Mouse (Mus musculus) adrenal gland (tissue): ENCODE results near the gene Psmb1.
"Not testable (repeated sequence)": the region's sequence is repeated elsewhere in the genome, so short reads cannot be mapped to it uniquely, and the experiment has no call there.

Experiments
- intact Hi-C: fragments of 180-260 bp; cut with DNase I; formaldehyde crosslinking; loops from one replicate; pipeline ENCODE4 v1.15.1; 2025

Gene Psmb1

DNA sequence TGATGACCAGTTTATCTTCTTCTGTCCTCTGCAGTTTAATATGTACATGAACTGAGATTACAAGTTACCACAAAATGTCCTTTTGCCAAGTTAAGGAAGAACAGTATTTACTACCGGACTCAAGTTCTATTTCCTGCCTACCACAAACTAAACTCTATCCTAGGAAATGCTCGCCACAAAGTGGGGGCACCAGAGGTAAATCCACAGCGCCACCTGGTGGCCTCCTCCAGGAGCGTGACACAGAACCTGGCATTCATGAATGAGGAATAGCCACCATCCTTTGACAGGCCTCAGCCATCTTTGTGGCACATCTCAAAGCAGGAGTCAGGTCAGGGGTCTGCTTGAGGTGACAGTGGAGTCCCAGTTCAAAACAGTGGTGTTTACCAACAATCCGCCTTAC, 31.9 kb downstream of the Psmb1 start:
- intact Hi-C loops = loop anchor here (2.0 to 10.0 kb wide), 3 partner anchors 45 to 403 kb away; no protein-coding TSS in a partner anchor

DNA sequence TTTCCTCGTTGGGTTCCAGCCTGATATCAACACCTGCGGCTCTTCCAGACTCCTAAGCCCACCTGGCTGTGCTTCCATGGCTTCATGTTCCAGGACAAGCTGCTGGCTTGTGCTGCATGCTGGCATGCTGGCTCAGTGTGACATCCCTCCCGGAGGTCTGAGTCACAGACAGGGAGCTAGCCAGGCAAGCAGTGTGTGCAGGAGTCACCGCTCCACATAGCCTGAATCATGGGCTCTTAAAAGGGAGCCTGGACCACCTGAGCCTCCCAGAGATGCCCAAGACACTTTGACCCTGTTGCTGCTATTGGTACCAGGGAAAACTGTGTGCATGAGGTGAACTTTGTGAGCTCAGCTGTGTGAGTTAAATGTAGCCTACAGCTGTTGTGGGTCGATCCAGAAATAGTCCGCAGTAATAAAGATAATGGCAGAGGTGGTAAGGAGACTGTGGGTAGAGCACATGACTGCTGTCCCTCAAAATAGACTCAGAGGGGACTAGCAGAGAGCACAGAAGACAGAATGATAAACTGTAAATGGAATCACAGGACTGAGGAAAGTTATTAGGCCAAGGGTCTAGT, 37.5 kb downstream of the Psmb1 start:
- intact Hi-C loops = loop anchor here (10.0 kb wide), 1 partner anchor 77 kb away; no protein-coding TSS in a partner anchor

DNA sequence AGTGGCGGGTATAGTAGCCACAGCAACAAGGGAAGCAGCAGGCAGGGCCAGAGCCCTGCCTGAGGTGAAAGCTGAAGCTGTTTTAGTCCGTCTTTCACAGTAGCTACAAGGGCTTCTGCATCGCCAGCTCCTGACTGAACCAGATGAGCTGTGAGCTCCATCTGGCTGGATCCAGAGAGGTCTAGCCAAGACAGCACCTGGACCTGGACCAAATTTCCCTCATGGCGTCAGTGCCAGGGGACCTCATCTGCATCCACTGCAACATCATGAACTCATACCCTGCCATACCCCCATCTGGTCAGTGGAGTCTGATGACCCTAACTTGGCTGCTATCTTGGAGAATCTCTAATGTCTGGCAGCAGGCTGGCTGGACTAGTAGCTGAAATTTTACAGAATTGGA, 39.8 kb downstream of the Psmb1 start:
- intact Hi-C loops = loop anchor here (10.0 kb wide), 1 partner anchor 75 kb away; no protein-coding TSS in a partner anchor

DNA sequence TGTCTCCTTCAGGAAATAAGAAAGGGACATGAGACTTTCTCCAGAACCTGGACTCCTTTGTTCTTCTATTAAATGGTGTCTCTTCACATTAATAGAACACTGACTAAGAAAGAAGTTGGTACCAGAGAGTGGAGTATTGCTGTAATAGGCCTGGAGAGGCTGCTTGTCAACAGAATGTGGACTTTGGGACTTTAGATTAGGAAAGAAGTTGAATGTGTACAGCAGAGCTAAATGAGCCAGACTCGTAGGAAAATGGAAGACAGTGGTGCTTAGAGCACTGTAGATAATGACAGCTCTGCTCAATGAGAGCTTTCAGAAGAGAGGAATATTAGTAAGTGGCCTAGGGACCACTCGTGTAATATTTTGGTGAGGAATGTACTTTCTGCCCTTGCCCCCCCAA, 43.0 kb downstream of the Psmb1 start:
- intact Hi-C loops = no loop called here

DNA sequence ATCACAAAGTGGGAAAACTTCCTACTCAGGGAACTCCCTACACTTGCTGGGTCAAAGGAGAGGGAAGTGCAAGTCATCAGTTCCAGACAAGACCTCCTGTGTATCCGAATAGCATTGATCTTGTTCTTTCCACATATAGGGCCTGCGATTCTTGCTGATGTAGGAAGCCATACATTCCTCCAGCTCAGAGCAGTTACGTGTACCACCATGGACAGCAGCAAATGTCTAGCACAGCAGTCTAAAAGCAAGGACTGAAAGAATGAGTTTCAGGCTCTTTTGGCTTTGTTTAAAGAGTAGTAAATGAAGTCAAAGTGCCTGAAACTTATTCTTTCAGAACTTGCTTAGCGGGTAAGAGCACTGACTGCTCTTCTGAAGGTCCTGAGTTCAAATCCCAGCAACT, 44.3 kb downstream of the Psmb1 start:
- intact Hi-C loops = no loop called here

DNA sequence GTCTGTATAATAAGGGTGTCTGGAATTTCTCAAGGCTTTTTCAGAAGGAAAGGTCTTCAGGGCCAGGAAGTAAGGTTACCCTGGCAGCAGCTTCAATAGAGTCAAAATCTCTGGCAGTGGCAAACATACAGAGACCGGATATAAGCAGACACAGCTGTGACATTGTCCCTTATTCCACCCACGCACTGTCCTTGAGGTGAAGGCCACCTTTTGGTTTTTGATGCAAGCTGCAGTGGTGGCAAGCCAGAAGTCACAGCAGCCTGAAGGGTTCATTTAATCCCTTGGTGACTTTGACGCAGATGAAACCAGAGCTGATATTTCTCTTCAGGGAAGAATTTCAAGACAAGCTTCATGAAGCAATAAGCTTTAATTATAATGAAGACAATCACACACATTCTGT, 49.9 kb downstream of the Psmb1 start:
- intact Hi-C loops = no loop called here

DNA sequence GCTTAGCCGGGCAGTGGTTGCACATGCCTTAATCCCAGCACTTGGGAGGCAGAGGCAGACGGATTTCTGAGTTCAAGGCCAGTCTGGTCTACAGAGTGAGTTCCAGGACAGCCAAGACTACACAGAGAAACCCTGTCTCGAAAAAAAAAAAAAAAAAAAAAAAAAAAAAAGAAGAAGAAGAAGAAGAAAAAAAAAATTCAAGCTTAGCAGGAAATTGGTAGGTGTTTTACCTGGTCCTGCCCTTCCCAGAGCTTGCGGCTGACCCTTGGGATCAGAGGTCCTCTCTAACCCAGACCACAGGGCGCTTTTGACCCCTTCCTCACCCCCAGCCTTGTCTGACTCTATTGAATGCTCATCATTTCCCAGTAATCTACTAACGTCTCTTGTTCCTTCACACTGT, 50.4 kb downstream of the Psmb1 start:
- intact Hi-C loops = not testable (repeated sequence)

DNA sequence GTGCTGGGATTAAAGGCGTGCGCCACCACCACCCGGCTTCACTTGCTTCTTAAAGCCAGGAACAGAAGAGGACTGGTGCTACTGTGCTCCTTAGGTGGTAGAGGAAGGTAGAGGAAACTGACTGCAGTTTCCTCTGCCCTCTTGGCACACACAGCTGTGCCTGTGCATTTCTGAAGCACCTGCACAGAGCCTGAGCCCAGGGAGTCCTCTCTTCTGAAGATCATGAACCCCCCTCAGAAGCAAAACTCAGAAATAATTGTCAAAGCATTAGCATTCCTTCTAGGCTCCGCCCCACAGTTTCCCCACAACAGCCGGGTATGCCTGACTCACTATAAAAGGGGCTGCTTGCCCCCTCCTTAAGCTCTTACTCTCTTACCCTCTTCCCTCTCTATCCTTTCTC, 51.7 kb downstream of the Psmb1 start:
- intact Hi-C loops = no loop called here

DNA sequence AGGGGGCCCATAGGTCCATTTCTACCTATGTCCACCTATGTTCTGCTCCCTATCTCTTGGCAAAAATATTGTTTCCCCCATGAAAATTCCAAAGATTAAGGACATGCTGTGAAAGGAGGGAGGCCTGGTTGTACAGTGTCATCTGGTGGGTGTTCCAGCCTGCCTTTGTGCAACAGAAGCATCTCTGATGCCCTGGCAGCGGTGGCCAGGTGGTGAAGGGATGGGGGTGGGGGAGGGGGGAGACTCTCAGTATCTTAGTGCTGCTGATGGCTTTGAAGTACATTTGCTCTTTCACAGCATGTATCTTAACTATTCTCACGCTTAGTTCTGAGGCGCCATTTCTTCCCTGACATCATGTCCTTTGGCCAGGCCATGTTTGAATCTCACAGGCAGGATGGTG, 54.1 kb downstream of the Psmb1 start:
- intact Hi-C loops = no loop called here

DNA sequence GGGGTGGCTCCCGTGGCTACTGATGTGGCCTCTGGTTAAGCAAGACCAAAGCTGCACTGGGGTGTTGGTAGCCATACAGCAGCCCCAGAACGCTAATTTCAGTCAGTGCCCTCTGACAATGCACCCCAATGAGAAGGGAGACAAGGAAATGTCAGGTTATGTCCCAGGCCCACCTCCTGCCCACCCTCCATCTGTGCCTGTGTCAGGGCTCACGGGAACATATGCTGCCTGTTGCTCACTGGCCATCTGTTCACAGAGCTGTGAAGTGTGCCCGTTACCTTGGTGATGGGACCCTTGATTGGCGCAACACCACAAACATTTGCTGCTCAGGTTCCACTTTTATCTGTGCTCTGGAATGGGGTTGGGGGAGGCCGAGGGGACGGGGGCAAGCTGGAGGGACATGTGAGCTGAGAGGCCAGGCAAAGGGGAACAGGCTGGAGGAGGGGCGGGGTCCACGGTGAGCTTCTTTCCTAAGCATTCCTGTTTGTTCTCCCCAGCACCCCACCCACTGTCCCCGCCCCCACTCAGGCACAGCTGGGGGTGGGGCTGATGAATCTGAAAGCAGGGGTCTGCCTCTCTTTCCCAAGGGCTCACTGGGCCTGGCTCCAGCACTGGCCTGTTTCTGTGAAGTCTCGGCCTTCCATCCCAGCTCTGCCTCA, 59.0 kb downstream of the Psmb1 start:
- intact Hi-C loops = no loop called here

DNA sequence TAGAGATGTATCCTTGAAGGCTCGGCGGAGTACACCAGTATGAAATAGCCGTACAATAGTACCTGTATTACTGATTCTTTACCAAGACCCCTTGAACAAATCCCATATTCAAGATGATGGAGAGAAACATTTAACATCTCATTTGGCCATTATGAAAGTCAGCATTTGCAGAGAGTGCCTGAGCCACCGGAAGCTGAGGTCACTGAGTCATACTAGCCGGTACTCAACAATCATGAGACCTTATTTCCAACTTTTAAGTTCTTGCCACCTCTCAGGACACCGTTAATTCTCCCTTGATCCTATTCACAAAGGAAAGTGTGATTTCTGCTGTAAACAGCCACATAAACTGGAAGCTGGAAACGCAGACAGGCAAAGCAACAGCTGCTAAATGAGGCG, 59.5 kb downstream of the Psmb1 start:
- intact Hi-C loops = no loop called here

DNA sequence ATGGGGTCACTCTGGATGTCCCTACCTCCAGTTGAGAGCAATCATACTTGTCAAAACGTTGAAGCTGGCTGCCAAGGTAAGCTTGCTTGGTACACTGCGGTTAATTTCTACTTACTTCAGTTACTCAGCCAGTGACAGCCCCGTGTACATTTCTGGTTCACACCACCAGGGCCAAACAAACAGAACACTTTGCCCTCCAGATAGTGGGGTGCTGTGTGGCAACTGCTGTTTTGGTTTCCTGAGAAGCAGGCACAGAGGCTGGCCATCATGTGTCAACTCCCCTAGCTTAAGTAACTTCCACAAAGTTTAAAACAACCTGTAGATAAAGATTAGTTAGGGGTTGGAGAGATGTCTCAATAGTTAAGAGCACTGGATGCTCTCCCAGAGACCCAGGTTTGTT, 64.8 kb downstream of the Psmb1 start:
- intact Hi-C loops = no loop called here

DNA sequence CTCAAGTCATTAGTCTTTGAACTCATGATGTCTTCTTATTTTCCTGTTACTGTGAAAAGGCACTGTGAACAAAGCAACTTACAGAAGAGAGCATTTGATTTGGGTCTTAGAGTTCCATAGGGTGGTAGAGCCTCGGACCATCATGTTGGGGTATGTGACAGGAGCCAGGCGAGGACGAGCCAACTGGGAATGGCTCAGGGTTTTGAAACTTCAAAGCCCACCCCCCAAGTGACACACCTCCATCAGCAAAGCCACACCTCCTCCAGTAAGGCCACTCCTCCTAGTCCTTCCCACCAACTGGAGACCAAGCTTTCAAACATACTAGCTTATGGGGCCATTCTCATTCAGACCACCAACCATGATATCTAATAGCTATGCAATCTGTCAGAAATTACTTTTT, 67.5 kb downstream of the Psmb1 start:
- intact Hi-C loops = no loop called here

DNA sequence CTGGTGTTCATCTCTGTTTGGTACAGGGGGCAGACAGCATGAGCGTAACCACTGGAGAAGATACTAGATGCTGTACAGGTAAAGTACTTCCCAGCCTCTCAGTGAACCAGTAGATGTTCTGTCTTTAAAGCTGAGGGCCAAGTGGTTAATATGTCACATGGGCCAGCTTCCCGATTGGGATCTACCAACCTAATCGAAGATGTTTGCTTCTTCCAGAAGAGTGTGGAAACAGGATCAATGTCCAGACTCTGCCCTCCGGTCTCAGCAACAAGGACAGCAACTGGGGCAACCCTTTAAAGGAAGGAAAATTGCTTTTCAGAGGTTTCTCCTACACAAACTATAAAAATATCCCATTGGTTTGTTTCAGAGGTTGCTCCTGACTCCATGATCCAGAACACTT, 68.0 kb downstream of the Psmb1 start:
- intact Hi-C loops = no loop called here

DNA sequence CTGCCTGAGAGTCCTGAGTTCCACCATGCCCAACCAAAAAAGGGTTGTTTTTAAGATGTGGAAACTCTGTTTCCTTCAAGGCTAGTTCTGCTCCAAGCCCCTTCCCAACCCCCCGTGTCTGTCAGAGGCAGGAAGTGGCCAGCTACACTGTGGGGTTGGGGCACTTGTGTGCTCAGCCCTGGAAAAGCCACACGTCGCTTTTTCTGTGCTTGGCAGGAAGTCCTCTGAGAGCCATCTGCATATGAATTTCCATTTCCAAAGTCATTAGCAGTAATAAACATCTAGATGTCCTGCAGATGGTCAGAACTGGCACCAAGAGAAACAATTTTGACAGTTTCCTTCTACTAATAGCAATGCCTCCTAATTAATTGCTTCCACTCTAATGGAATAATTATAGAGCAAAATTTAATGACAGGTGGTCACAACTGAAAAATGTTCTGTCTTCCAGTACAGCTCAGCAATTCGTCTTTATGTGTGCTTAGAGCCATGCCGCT, 68.5 kb downstream of the Psmb1 start:
- intact Hi-C loops = no loop called here

DNA sequence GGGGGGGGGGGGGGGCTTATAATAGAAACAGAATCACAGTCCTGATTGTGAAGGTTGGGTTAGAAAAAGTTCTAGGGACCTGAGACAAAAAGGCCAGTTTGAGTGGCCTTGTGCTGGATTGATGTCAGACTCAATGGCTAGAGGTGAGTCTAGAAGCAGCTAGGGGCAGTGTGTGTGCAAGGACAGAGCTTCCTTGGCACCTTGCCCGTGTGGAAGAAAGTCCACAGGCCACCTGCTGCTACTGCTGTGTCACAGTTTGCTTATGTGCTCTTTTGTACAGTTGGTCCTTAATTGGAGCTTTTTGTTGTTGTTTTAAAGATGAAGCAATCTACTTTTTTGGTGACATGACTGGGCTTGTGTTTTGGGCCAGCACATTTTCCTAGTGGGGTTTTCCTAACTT, 69.6 kb downstream of the Psmb1 start:
- intact Hi-C loops = no loop called here

DNA sequence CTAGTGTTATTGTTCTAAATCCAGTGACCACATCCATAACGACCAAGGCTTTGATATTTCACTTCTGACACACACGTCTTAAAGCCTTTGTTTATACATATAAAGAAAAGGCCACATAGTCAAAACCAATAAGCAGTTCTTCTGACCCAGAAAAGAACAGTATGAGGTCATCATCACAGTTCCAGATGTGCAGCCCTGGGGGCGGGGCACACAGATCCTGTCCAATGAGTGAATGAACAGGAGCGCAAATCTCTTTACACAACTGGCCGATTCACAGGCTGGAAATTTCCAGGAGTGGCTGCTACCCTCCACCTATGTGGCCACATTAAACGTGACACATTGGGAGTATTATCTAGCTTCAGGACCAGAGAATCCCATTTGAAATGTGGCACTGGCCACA, 70.1 kb downstream of the Psmb1 start:
- intact Hi-C loops = no loop called here

DNA sequence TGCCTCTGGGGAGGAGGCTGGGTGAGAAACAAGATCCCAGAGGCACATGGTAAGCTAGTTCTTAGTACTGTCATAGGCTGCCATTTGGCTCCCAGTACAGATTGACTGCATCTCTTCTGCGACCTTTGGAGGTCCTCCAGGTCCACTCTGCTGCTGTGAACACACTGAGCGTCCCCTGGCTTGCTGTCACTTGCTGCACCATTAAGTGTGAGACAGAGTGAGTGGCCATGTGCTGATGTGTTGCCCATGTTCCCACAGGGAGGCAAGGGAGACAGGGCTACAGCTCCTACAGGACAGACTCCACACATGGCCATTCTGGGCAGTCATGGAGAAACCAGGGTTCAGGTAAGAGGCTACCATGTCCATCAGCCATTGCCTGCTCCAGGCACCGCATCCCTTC, 73.6 kb downstream of the Psmb1 start:
- intact Hi-C loops = no loop called here
